Mouse (Mus musculus): ENCODE data around the gene Rgl1. TPM values are rescaled to one million over a fixed set of nuclear protein-coding genes. Genes with fewer than 3 reads are reported as not detected.

Gene Rgl1
- polyA plus RNA-seq, 1 experiment from 2014 or later: 63.8 TPM

GRCm38 (mm10) chr1:152538817-152539216 is 227.3 kb downstream of the Rgl1 start:
- Histone ChIP-seq H3K27me3 (ENCODE audit: control insufficient read depth, insufficient read depth, low read length) (no peaks in the 10 kb centered on the region), H3K27ac (ENCODE audit: low read depth, low read length) (no peak overlapping the region), H3K4me2 (replicated peaks; ENCODE audit: low read depth, low read length) (no peak overlapping the region), H3K9me3 (ENCODE audit: control insufficient read depth, low read length) (no peaks in the 10 kb centered on the region), H3K4me1 (ENCODE audit: control insufficient read depth, insufficient read depth, low read length) (peaks cover 13% of the 10 kb centered on the region; the same call in 1 of the 2 replicates), H3K9ac (ENCODE audit: low read depth, low read length) (no peak overlapping the region), H3K36me3 (ENCODE audit: control insufficient read depth, insufficient read depth, low read length) (peaks cover 54% of the 10 kb centered on the region), H3K4me3 (ENCODE audit: low read length) (no peak overlapping the region)
- 90% methylated on average over 4 of the region's 4 CpGs for WGBS
- no peak for ATAC-seq (ENCODE audit: low FRiP score, low TSS enrichment)

DNA sequence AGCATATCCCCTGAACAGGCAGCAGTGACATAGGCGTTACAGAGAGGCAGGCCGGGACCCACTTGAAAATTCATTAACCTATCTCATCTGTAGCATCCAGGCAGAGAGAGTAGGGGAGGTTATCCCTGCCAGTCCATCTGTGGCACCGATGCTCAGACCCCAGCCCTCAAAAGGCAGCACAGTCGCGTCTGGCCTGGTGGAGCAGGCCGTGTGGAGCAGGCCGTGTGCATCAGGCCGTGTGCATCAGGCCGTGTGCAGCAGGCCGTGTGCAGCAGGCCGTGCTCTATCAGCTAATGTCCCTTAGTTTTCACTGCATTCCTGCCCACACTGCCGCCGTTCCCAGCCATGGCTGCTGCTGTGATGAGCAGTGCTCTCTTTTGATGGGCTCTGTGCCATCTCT is 229.0 kb downstream of the Rgl1 start:
- no peaks in the 10 kb centered on the region for H3K27me3 ChIP-seq (ENCODE audit: control insufficient read depth, insufficient read depth, low read length)
- H3K27ac ChIP-seq (ENCODE audit: low read depth, low read length): no peak overlapping the region
- no peaks in the 10 kb centered on the region for H3K9me3 ChIP-seq (ENCODE audit: control insufficient read depth, low read length)
- ATAC-seq (ENCODE audit: low FRiP score, low TSS enrichment): peak; percentile 65; the same call in 1 of the 2 replicates
- H3K4me1 ChIP-seq (ENCODE audit: control insufficient read depth, insufficient read depth, low read length): peaks cover 13% of the 10 kb centered on the region; the same call in 1 of the 2 replicates
- H3K4me3 ChIP-seq (ENCODE audit: low read length): no peak overlapping the region
- 50% methylated on average over 13 of the region's 13 CpGs for WGBS
- H3K36me3 ChIP-seq (ENCODE audit: control insufficient read depth, insufficient read depth, low read length): peaks cover 45% of the 10 kb centered on the region
- H3K4me2 ChIP-seq (replicated peaks; ENCODE audit: low read depth, low read length): no peak overlapping the region
- no peak overlapping the region for H3K9ac ChIP-seq (ENCODE audit: low read depth, low read length)

DNA sequence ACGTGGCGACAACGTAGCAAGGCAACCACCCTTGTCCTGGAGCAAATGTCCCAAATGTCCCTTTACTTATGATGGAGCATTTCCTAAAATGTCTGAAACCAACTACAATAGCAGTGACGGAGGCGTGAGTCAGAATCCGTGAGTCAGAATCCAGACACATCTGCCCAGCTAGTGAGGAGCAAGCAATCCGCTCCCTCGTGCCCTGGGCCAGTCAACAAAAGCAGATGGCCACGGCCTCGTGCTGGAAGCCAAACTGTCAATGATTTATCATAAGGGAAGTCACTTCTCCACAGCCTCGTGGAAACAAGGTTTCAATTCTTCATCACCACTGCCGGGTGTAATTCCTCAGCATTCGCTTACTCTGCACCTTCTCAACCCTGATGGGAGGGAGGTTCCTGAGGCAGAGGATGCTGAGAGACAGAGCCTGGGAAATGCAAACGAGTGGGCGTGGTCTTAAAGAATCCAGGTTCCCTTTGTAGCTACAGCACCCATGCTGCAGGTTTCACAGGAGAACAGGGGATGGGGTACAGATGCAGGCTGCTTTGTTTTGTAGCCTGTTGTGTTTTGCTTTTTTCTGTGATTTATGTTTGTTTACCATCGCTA is 229.6 kb downstream of the Rgl1 start:
- H3K9me3 ChIP-seq (ENCODE audit: control insufficient read depth, low read length): no peaks in the 10 kb centered on the region
- ATAC-seq (ENCODE audit: low FRiP score, low TSS enrichment): no peak
- H3K4me3 ChIP-seq (ENCODE audit: low read length): no peak overlapping the region
- no peak overlapping the region for H3K9ac ChIP-seq (ENCODE audit: low read depth, low read length)
- H3K27me3 ChIP-seq (ENCODE audit: control insufficient read depth, insufficient read depth, low read length): no peaks in the 10 kb centered on the region
- H3K36me3 ChIP-seq (ENCODE audit: control insufficient read depth, insufficient read depth, low read length): peaks cover 39% of the 10 kb centered on the region
- H3K27ac ChIP-seq (ENCODE audit: low read depth, low read length): no peak overlapping the region
- WGBS: 40% methylated on average over 16 of the region's 16 CpGs
- H3K4me1 ChIP-seq (ENCODE audit: control insufficient read depth, insufficient read depth, low read length): peaks cover 18% of the 10 kb centered on the region; the same call in 1 of the 2 replicates
- no peak overlapping the region for H3K4me2 ChIP-seq (replicated peaks; ENCODE audit: low read depth, low read length)

DNA sequence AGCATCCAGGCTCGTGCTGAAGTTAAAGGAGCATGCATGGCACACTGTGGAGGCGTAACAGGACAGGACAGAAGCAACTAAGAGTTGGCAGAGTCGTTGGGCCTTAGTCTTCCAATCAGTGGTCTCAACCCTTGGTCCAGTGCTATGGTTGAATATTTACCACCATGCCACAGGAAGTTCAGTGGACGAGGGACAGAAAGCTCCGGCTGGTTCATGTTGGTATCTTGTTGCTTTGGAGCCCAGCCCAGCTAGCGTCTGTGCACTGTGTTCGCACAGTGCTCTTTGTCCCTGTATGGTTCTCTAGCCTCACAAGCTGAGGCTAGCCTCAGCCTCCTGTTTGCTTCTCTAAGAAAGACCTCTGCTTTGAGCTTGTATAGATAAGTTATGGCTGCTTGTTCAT is 231.6 kb downstream of the Rgl1 start:
- no peak overlapping the region for H3K9ac ChIP-seq (ENCODE audit: low read depth, low read length)
- H3K4me2 ChIP-seq (replicated peaks; ENCODE audit: low read depth, low read length): no peak overlapping the region
- H3K36me3 ChIP-seq (ENCODE audit: control insufficient read depth, insufficient read depth, low read length): peaks cover 46% of the 10 kb centered on the region
- no peak overlapping the region for H3K4me3 ChIP-seq (ENCODE audit: low read length)
- no peak for ATAC-seq (ENCODE audit: low FRiP score, low TSS enrichment)
- H3K27ac ChIP-seq (ENCODE audit: low read depth, low read length): no peak overlapping the region
- WGBS: 83% methylated on average over 7 of the region's 7 CpGs
- H3K27me3 ChIP-seq (ENCODE audit: control insufficient read depth, insufficient read depth, low read length): no peaks in the 10 kb centered on the region
- H3K4me1 ChIP-seq (ENCODE audit: control insufficient read depth, insufficient read depth, low read length): peaks cover 19% of the 10 kb centered on the region; the same call in 1 of the 2 replicates
- H3K9me3 ChIP-seq (ENCODE audit: control insufficient read depth, low read length): no peaks in the 10 kb centered on the region

GRCm38 (mm10) chr1:152531498-152531897 is 234.7 kb downstream of the Rgl1 start:
- peak; percentile 58 for ATAC-seq (ENCODE audit: low FRiP score, low TSS enrichment)

DNA sequence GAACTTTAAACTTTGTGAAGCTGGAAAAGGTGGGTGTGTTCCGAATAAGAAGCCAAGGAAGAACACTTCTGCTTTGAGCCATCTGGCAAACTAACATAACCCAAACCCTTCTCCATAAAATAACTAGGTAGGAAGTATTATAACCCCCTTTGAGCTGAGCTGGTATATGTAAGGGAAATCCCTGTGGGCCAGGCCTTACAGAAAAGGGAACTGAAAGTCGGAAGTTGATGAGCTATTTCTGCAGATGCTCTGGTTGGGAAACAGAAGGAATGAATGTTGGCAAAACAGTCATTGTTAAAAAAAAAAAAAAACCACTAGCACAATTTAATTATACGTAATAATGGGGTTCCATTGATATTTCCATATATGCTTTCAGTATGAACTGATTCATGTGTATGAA is 237.4 kb downstream of the Rgl1 start:
- ATAC-seq (ENCODE audit: low FRiP score, low TSS enrichment): no peak
- Histone ChIP-seq H3K36me3 (ENCODE audit: control insufficient read depth, insufficient read depth, low read length) (peaks cover 54% of the 10 kb centered on the region), H3K4me3 (ENCODE audit: low read length) (no peak overlapping the region), H3K9me3 (ENCODE audit: control insufficient read depth, low read length) (no peaks in the 10 kb centered on the region), H3K27ac (ENCODE audit: low read depth, low read length) (no peak overlapping the region), H3K4me1 (ENCODE audit: control insufficient read depth, insufficient read depth, low read length) (peaks cover 5% of the 10 kb centered on the region; the same call in 1 of the 2 replicates), H3K9ac (ENCODE audit: low read depth, low read length) (no peak overlapping the region), H3K27me3 (ENCODE audit: control insufficient read depth, insufficient read depth, low read length) (no peaks in the 10 kb centered on the region), H3K4me2 (replicated peaks; ENCODE audit: low read depth, low read length) (no peak overlapping the region)
- WGBS: 86% methylated on average over 3 of the region's 3 CpGs

More at GRCm38 (mm10) chr1:152531498-152531897, 234.7 kb downstream of the Rgl1 start:
- H3K9me3 ChIP-seq (ENCODE audit: control insufficient read depth, low read length): no peaks in the 10 kb centered on the region
- H3K36me3 ChIP-seq (ENCODE audit: control insufficient read depth, insufficient read depth, low read length): peaks cover 48% of the 10 kb centered on the region
- H3K27me3 ChIP-seq (ENCODE audit: control insufficient read depth, insufficient read depth, low read length): no peaks in the 10 kb centered on the region
- no peak overlapping the region for H3K27ac ChIP-seq (ENCODE audit: low read depth, low read length)
- no peak overlapping the region for H3K4me2 ChIP-seq (replicated peaks; ENCODE audit: low read depth, low read length)
- WGBS: 21% methylated on average over 15 of the region's 15 CpGs
- H3K9ac ChIP-seq (ENCODE audit: low read depth, low read length): no peak overlapping the region
- H3K4me3 ChIP-seq (ENCODE audit: low read length): no peak overlapping the region
- peaks cover 7% of the 10 kb centered on the region; the same call in 1 of the 2 replicates for H3K4me1 ChIP-seq (ENCODE audit: control insufficient read depth, insufficient read depth, low read length)

- H3K36me3 ChIP-seq (ENCODE audit: control insufficient read depth, insufficient read depth, low read length): peaks cover 57% of the 10 kb centered on the region
- no peak for ATAC-seq (ENCODE audit: low FRiP score, low TSS enrichment)
- H3K9ac ChIP-seq (ENCODE audit: low read depth, low read length): no peak overlapping the region
- no peak overlapping the region for H3K4me3 ChIP-seq (ENCODE audit: low read length)
- 85% methylated on average over 6 of the region's 6 CpGs for WGBS
- H3K4me1 ChIP-seq (ENCODE audit: control insufficient read depth, insufficient read depth, low read length): peaks cover 5% of the 10 kb centered on the region; the same call in 1 of the 2 replicates
- H3K27me3 ChIP-seq (ENCODE audit: control insufficient read depth, insufficient read depth, low read length): no peaks in the 10 kb centered on the region
- no peak overlapping the region for H3K4me2 ChIP-seq (replicated peaks; ENCODE audit: low read depth, low read length)
- no peaks in the 10 kb centered on the region for H3K9me3 ChIP-seq (ENCODE audit: control insufficient read depth, low read length)
- H3K27ac ChIP-seq (ENCODE audit: low read depth, low read length): no peak overlapping the region
These were observed 237.9 kb downstream of the Rgl1 start for GRCm38 (mm10) chr1:152528214-152528613.

GRCm38 (mm10) chr1:152526154-152526553 is 240.0 kb downstream of the Rgl1 start:
- H3K27me3 ChIP-seq (ENCODE audit: control insufficient read depth, insufficient read depth, low read length): no peaks in the 10 kb centered on the region
- ATAC-seq (ENCODE audit: low FRiP score, low TSS enrichment): no peak
- no peak overlapping the region for H3K4me2 ChIP-seq (replicated peaks; ENCODE audit: low read depth, low read length)
- H3K36me3 ChIP-seq (ENCODE audit: control insufficient read depth, insufficient read depth, low read length): peaks cover 68% of the 10 kb centered on the region
- no peak overlapping the region for H3K4me3 ChIP-seq (ENCODE audit: low read length)
- no peaks in the 10 kb centered on the region for H3K4me1 ChIP-seq (ENCODE audit: control insufficient read depth, insufficient read depth, low read length)
- 87% methylated on average over 9 of the region's 9 CpGs for WGBS
- H3K27ac ChIP-seq (ENCODE audit: low read depth, low read length): no peak overlapping the region
- no peaks in the 10 kb centered on the region for H3K9me3 ChIP-seq (ENCODE audit: control insufficient read depth, low read length)
- H3K9ac ChIP-seq (ENCODE audit: low read depth, low read length): no peak overlapping the region

DNA sequence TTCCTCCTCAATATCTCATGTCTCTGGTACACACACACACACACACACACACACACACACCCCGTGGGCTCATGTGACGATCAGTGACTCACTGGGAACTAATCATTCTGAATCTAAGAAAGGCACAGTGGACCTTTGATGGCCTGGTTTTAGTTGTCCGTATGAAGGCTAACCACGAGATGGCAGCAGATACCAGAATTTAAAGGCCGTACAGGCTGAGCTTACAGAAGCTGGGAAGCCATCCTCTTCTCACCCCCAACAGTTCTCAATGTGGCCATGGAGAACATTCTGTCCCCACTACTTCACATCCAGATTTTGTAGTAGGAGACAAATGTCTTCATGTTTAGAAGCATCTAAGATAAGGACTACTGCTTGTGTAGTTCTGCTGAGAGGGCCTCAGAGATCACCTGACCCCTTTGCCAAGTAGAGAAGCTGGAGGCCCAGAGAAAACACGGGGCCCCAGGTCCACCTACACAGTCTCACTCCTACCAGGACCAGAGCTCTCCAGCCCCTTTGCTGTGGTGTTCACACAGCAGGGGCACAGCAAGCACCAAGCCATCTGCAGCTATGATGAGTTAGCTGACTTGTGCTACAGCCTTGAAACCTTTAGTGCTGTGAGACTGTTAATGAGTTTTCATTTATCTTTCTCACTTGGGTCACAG is 241.0 kb downstream of the Rgl1 start:
- 17% methylated on average over 6 of the region's 6 CpGs for WGBS

More for the DNA sequence above, 241.0 kb downstream of the Rgl1 start:
- Histone ChIP-seq H3K4me1 (ENCODE audit: control insufficient read depth, insufficient read depth, low read length) (no peaks in the 10 kb centered on the region), H3K4me3 (ENCODE audit: low read length) (no peak overlapping the region), H3K27me3 (ENCODE audit: control insufficient read depth, insufficient read depth, low read length) (no peaks in the 10 kb centered on the region), H3K27ac (ENCODE audit: low read depth, low read length) (no peak overlapping the region), H3K9me3 (ENCODE audit: control insufficient read depth, low read length) (no peaks in the 10 kb centered on the region), H3K36me3 (ENCODE audit: control insufficient read depth, insufficient read depth, low read length) (peaks cover 69% of the 10 kb centered on the region), H3K4me2 (replicated peaks; ENCODE audit: low read depth, low read length) (no peak overlapping the region), H3K9ac (ENCODE audit: low read depth, low read length) (no peak overlapping the region)
- peak; percentile 41; the same call in 1 of the 2 replicates for ATAC-seq (ENCODE audit: low FRiP score, low TSS enrichment)
